Mouse (Mus musculus): ENCODE data around the gene Utp3. TPM values are rescaled to one million over a fixed set of nuclear protein-coding genes. Genes with fewer than 3 reads are reported as not detected.

The Utp3 gene
- total and polyA plus RNA-seq, 2 experiments, result 7.9 to 20.0 TPM

- TF ChIP-seq CTCF (IDR thresholded peaks at IDR 0.05; ENCODE audit: low read depth, low read length) (0 out of 2 replicates have a peak, but pooled peaks have one; percentile 6), POLR2A (IDR thresholded peaks at IDR 0.05; ENCODE audit: extremely low read depth, insufficient read depth, low read length) (no peak)
- peak overlapping the region; percentile 77 for H3K4me3 ChIP-seq (ENCODE audit: insufficient read depth, low read depth, low read length)
- WGBS, result under 1% methylated on average over 108 of the region's 119 CpGs
- H3K4me1 ChIP-seq (ENCODE audit: control insufficient read depth, insufficient read depth, low read length), result peaks cover 6% of the 10 kb centered on the region
- H3K79me2 ChIP-seq (ENCODE audit: control insufficient read depth, insufficient read depth, low read length), result peaks cover 14% of the 10 kb centered on the region; the same call in 1 of the 2 replicates
- H3K9ac ChIP-seq (ENCODE audit: low read depth, low read length), result peak overlapping the region; percentile 98
- H3K27ac ChIP-seq (replicated peaks; ENCODE audit: insufficient read depth, low read depth, low read length), result peak overlapping the region; percentile 91
- no peaks in the 10 kb centered on the region for H3K27me3 ChIP-seq (ENCODE audit: control insufficient read depth, insufficient read depth, low read length)
- DNase-seq (ENCODE audit: extremely low read depth, low read depth, low spot score), result peak; percentile 34
- no peaks in the 10 kb centered on the region; the same call in 1 of the 2 replicates for H3K36me3 ChIP-seq (ENCODE audit: control insufficient read depth, insufficient read depth, low read length)
Measured at GRCm38 (mm10) chr5:88565148-88566033, 11.1 kb downstream of the Utp3 start.

- Histone ChIP-seq H3K4me3 (ENCODE audit: insufficient read depth, low read depth, low read length) (peak overlapping the region; percentile 77), H3K9ac (ENCODE audit: low read depth, low read length) (peak overlapping the region; percentile 98), H3K27me3 (ENCODE audit: control insufficient read depth, insufficient read depth, low read length) (no peaks in the 10 kb centered on the region), H3K36me3 (ENCODE audit: control insufficient read depth, insufficient read depth, low read length) (peaks cover 3% of the 10 kb centered on the region; the same call in 1 of the 2 replicates), H3K4me1 (ENCODE audit: control insufficient read depth, insufficient read depth, low read length) (peaks cover 6% of the 10 kb centered on the region), H3K79me2 (ENCODE audit: control insufficient read depth, insufficient read depth, low read length) (peaks cover 21% of the 10 kb centered on the region; the same call in 1 of the 2 replicates), H3K27ac (replicated peaks; ENCODE audit: insufficient read depth, low read depth, low read length) (peak overlapping the region; percentile 91)
- WGBS, result under 1% methylated on average over 14 of the region's 14 CpGs
- TF ChIP-seq CTCF (IDR thresholded peaks at IDR 0.05; ENCODE audit: low read depth, low read length), result no peak
- TF ChIP-seq POLR2A (IDR thresholded peaks at IDR 0.05; ENCODE audit: extremely low read depth, insufficient read depth, low read length), result no peak
- peak; percentile 60 for DNase-seq (ENCODE audit: extremely low read depth, low read depth, low spot score)
Measured at GRCm38 (mm10) chr5:88566034-88566841, 12.0 kb downstream of the Utp3 start.

GRCm38 (mm10) chr5:88569541-88569940 lies 15.3 kb downstream of the Utp3 start:
- peaks cover 4% of the 10 kb centered on the region; the same call in 1 of the 2 replicates for H3K4me1 ChIP-seq (ENCODE audit: control insufficient read depth, insufficient read depth, low read length)
- no peak for DNase-seq (ENCODE audit: extremely low read depth, low read depth, low spot score)
- H3K9ac ChIP-seq (ENCODE audit: low read depth, low read length), result no peak overlapping the region
- peaks cover 36% of the 10 kb centered on the region; the same call in 1 of the 2 replicates for H3K79me2 ChIP-seq (ENCODE audit: control insufficient read depth, insufficient read depth, low read length)
- no peaks in the 10 kb centered on the region for H3K27me3 ChIP-seq (ENCODE audit: control insufficient read depth, insufficient read depth, low read length)
- H3K27ac ChIP-seq (replicated peaks; ENCODE audit: insufficient read depth, low read depth, low read length), result no peak overlapping the region
- TF ChIP-seq POLR2A (IDR thresholded peaks at IDR 0.05; ENCODE audit: extremely low read depth, insufficient read depth, low read length), result no peak
- WGBS, result 88% methylated on average over 3 of the region's 3 CpGs
- H3K4me3 ChIP-seq (ENCODE audit: insufficient read depth, low read depth, low read length), result no peak overlapping the region
- H3K36me3 ChIP-seq (ENCODE audit: control insufficient read depth, insufficient read depth, low read length), result peaks cover 3% of the 10 kb centered on the region; the same call in 1 of the 2 replicates

GRCm38 (mm10) chr5:88574829-88575228 lies 20.6 kb downstream of the Utp3 start:
- no peak for TF ChIP-seq CTCF (IDR thresholded peaks at IDR 0.05; ENCODE audit: low read depth, low read length)
- no peak for TF ChIP-seq POLR2A (IDR thresholded peaks at IDR 0.05; ENCODE audit: extremely low read depth, insufficient read depth, low read length)
- no peaks in the 10 kb centered on the region for H3K4me1 ChIP-seq (ENCODE audit: control insufficient read depth, insufficient read depth, low read length)
- H3K79me2 ChIP-seq (ENCODE audit: control insufficient read depth, insufficient read depth, low read length), result peaks cover 33% of the 10 kb centered on the region; the same call in 1 of the 2 replicates
- no peak for DNase-seq (ENCODE audit: extremely low read depth, low read depth, low spot score)
- H3K27me3 ChIP-seq (ENCODE audit: control insufficient read depth, insufficient read depth, low read length), result no peaks in the 10 kb centered on the region
- no peak overlapping the region for H3K9ac ChIP-seq (ENCODE audit: low read depth, low read length)
- no peak overlapping the region for H3K4me3 ChIP-seq (ENCODE audit: insufficient read depth, low read depth, low read length)
- WGBS, result 85% methylated on average over 3 of the region's 3 CpGs
- H3K36me3 ChIP-seq (ENCODE audit: control insufficient read depth, insufficient read depth, low read length), result peaks cover 3% of the 10 kb centered on the region; the same call in 1 of the 2 replicates
- no peak overlapping the region for H3K27ac ChIP-seq (replicated peaks; ENCODE audit: insufficient read depth, low read depth, low read length)

GRCm38 (mm10) chr5:88575506-88576338 lies 21.5 kb downstream of the Utp3 start:
- TF ChIP-seq CTCF (IDR thresholded peaks at IDR 0.05; ENCODE audit: low read depth, low read length), result no peak
- TF ChIP-seq POLR2A (IDR thresholded peaks at IDR 0.05; ENCODE audit: extremely low read depth, insufficient read depth, low read length), result no peak
- no peak for DNase-seq (ENCODE audit: extremely low read depth, low read depth, low spot score)
- Histone ChIP-seq H3K79me2 (ENCODE audit: control insufficient read depth, insufficient read depth, low read length) (peaks cover 30% of the 10 kb centered on the region; the same call in 1 of the 2 replicates), H3K4me1 (ENCODE audit: control insufficient read depth, insufficient read depth, low read length) (no peaks in the 10 kb centered on the region), H3K9ac (ENCODE audit: low read depth, low read length) (no peak overlapping the region), H3K27ac (replicated peaks; ENCODE audit: insufficient read depth, low read depth, low read length) (no peak overlapping the region), H3K27me3 (ENCODE audit: control insufficient read depth, insufficient read depth, low read length) (no peaks in the 10 kb centered on the region), H3K4me3 (ENCODE audit: insufficient read depth, low read depth, low read length) (no peak overlapping the region), H3K36me3 (ENCODE audit: control insufficient read depth, insufficient read depth, low read length) (peaks cover under 1% of the 10 kb centered on the region; the same call in 1 of the 2 replicates)
- WGBS, result 69% methylated on average over 3 of the region's 3 CpGs

Measured in liver, adult 2 months (tissue).